Mouse (Mus musculus): ENCODE results near the gene Rars2. TPM values are rescaled to one million over a fixed set of nuclear protein-coding genes. Genes with fewer than 3 reads are reported as not detected.
A peak's percentile ranks its signal among the peaks of the same experiment; 100 is the strongest.
"Not testable (repeated sequence)": the region's sequence is repeated elsewhere in the genome, so short reads cannot be mapped to it uniquely, and the experiment has no call there.

The Rars2 gene
- polyA plus RNA-seq (2012; fragmentation: generic; extraction: Trizol): 15.4 TPM

- H3K79me2 ChIP-seq (ENCODE audit: control insufficient read depth, insufficient read depth): peaks cover 53% of the 10 kb centered on the region
- peaks cover 6% of the 10 kb centered on the region for H3K36me3 ChIP-seq (ENCODE audit: control insufficient read depth, insufficient read depth)
- H3K4me2 ChIP-seq (ENCODE audit: low read depth): peak within 1 kb of the TSS; percentile 95
- H3K27me3 ChIP-seq (ENCODE audit: control insufficient read depth, insufficient read depth, insufficient read length): no peaks in the 10 kb centered on the region
- peak within 1 kb of the TSS; percentile 96 for H3K4me3 ChIP-seq
- peak within 1 kb of the TSS; percentile 59 for H3ac ChIP-seq (ENCODE audit: control insufficient read depth, insufficient read length)
- no peak for TF ChIP-seq USF1 (IDR thresholded peaks at IDR 0.05; ENCODE audit: low read depth)
- no peak for TF ChIP-seq MAX (IDR thresholded peaks at IDR 0.05; ENCODE audit: low read depth)
- TF ChIP-seq POLR2AphosphoS2 (IDR thresholded peaks at IDR 0.05; ENCODE audit: insufficient read length, low read depth): peak; percentile 91
- TF ChIP-seq MYOD1 (IDR thresholded peaks at IDR 0.05; ENCODE audit: control insufficient read depth in 1 of 3, insufficient read length in 2 of 3, low read depth in 2 of 3): no peak
- no peak for TF ChIP-seq TCF12 (IDR thresholded peaks at IDR 0.05; ENCODE audit: insufficient read depth, poor library complexity, severe bottlenecking)
- TF ChIP-seq REST (IDR thresholded peaks at IDR 0.05; ENCODE audit: insufficient read depth, insufficient read length): no peak
- no peak for TF ChIP-seq TCF3 (IDR thresholded peaks at IDR 0.05; ENCODE audit: insufficient read length, low read depth)
- TF ChIP-seq E2F4 (IDR thresholded peaks at IDR 0.05; ENCODE audit: insufficient read depth): no peak
- peak; percentile 96 for TF ChIP-seq POLR2A (IDR thresholded peaks at IDR 0.05; ENCODE audit: insufficient read length, low read depth)
- no peak for TF ChIP-seq CEBPB (IDR thresholded peaks at IDR 0.05; ENCODE audit: insufficient read depth, poor library complexity, severe bottlenecking)
- no peak for TF ChIP-seq SRF (IDR thresholded peaks at IDR 0.05; ENCODE audit: control insufficient read depth, insufficient read length, low read depth)
- peak in 1 of 3 experiments; percentile 36 for TF ChIP-seq MYOG (IDR thresholded peaks at IDR 0.05; ENCODE audit: control insufficient read depth in 1 of 3, insufficient read depth in 1 of 3, insufficient read length in 2 of 3, low read depth in 2 of 3)
Measured at GRCm38 (mm10) chr4:34614630-34615094, at the start of gene Rars2, which contains the start of gene Orc3. Rars2 (plus strand) TSS chr4:34614957. Orc3 (minus strand) TSS chr4:34614944.

GRCm38 (mm10) chr4:34566226-34566625, 48.5 kb upstream of the Rars2 start:
- no peak overlapping the region for H3ac ChIP-seq (ENCODE audit: control insufficient read depth, insufficient read length)
- TF ChIP-seq MYOD1 (IDR thresholded peaks at IDR 0.05; ENCODE audit: control insufficient read depth in 1 of 3, insufficient read length in 2 of 3, low read depth in 2 of 3) (no peak), REST (IDR thresholded peaks at IDR 0.05; ENCODE audit: insufficient read depth, insufficient read length) (no peak), POLR2A (IDR thresholded peaks at IDR 0.05; ENCODE audit: insufficient read length, low read depth) (no peak), POLR2AphosphoS2 (IDR thresholded peaks at IDR 0.05; ENCODE audit: insufficient read length, low read depth) (no peak), CEBPB (IDR thresholded peaks at IDR 0.05; ENCODE audit: insufficient read depth, poor library complexity, severe bottlenecking) (no peak), MAX (IDR thresholded peaks at IDR 0.05; ENCODE audit: low read depth) (no peak), USF1 (IDR thresholded peaks at IDR 0.05; ENCODE audit: low read depth) (no peak), E2F4 (IDR thresholded peaks at IDR 0.05; ENCODE audit: insufficient read depth) (no peak), TCF12 (IDR thresholded peaks at IDR 0.05; ENCODE audit: insufficient read depth, poor library complexity, severe bottlenecking) (no peak), TCF3 (IDR thresholded peaks at IDR 0.05; ENCODE audit: insufficient read length, low read depth) (no peak), SRF (IDR thresholded peaks at IDR 0.05; ENCODE audit: control insufficient read depth, insufficient read length, low read depth) (no peak), MYOG (IDR thresholded peaks at IDR 0.05; ENCODE audit: control insufficient read depth in 1 of 3, insufficient read depth in 1 of 3, insufficient read length in 2 of 3, low read depth in 2 of 3) (no peak)
- no peaks in the 10 kb centered on the region for H3K27me3 ChIP-seq (ENCODE audit: control insufficient read depth, insufficient read depth, insufficient read length)
- no peak overlapping the region for H3K4me2 ChIP-seq (ENCODE audit: low read depth)
- peaks cover 49% of the 10 kb centered on the region for H3K79me2 ChIP-seq (ENCODE audit: control insufficient read depth, insufficient read depth)
- H3K36me3 ChIP-seq (ENCODE audit: control insufficient read depth, insufficient read depth): peaks cover 73% of the 10 kb centered on the region
- no peak overlapping the region for H3K4me3 ChIP-seq

GRCm38 (mm10) chr4:34572876-34573275, 41.9 kb upstream of the Rars2 start:
- no peaks in the 10 kb centered on the region for H3K27me3 ChIP-seq (ENCODE audit: control insufficient read depth, insufficient read depth, insufficient read length)
- no peak overlapping the region for H3K4me2 ChIP-seq (ENCODE audit: low read depth)
- no peak overlapping the region for H3K4me3 ChIP-seq
- H3K79me2 ChIP-seq (ENCODE audit: control insufficient read depth, insufficient read depth): peaks cover 8% of the 10 kb centered on the region
- no peak overlapping the region for H3ac ChIP-seq (ENCODE audit: control insufficient read depth, insufficient read length)
- H3K36me3 ChIP-seq (ENCODE audit: control insufficient read depth, insufficient read depth): peaks cover 81% of the 10 kb centered on the region
- TF ChIP-seq MYOD1 (IDR thresholded peaks at IDR 0.05; ENCODE audit: control insufficient read depth in 1 of 3, insufficient read length in 2 of 3, low read depth in 2 of 3) (no peak), POLR2AphosphoS2 (IDR thresholded peaks at IDR 0.05; ENCODE audit: insufficient read length, low read depth) (no peak), POLR2A (IDR thresholded peaks at IDR 0.05; ENCODE audit: insufficient read length, low read depth) (no peak), TCF12 (IDR thresholded peaks at IDR 0.05; ENCODE audit: insufficient read depth, poor library complexity, severe bottlenecking) (no peak), E2F4 (IDR thresholded peaks at IDR 0.05; ENCODE audit: insufficient read depth) (no peak), USF1 (IDR thresholded peaks at IDR 0.05; ENCODE audit: low read depth) (no peak), TCF3 (IDR thresholded peaks at IDR 0.05; ENCODE audit: insufficient read length, low read depth) (no peak), MYOG (IDR thresholded peaks at IDR 0.05; ENCODE audit: control insufficient read depth in 1 of 3, insufficient read depth in 1 of 3, insufficient read length in 2 of 3, low read depth in 2 of 3) (no peak), REST (IDR thresholded peaks at IDR 0.05; ENCODE audit: insufficient read depth, insufficient read length) (no peak), SRF (IDR thresholded peaks at IDR 0.05; ENCODE audit: control insufficient read depth, insufficient read length, low read depth) (no peak), CEBPB (IDR thresholded peaks at IDR 0.05; ENCODE audit: insufficient read depth, poor library complexity, severe bottlenecking) (no peak), MAX (IDR thresholded peaks at IDR 0.05; ENCODE audit: low read depth) (no peak)

GRCm38 (mm10) chr4:34577028-34577427, 37.7 kb upstream of the Rars2 start:
- no peaks in the 10 kb centered on the region for H3K27me3 ChIP-seq (ENCODE audit: control insufficient read depth, insufficient read depth, insufficient read length)
- H3K79me2 ChIP-seq (ENCODE audit: control insufficient read depth, insufficient read depth): no peaks in the 10 kb centered on the region
- H3ac ChIP-seq (ENCODE audit: control insufficient read depth, insufficient read length): no peak overlapping the region
- H3K4me2 ChIP-seq (ENCODE audit: low read depth): no peak overlapping the region
- H3K36me3 ChIP-seq (ENCODE audit: control insufficient read depth, insufficient read depth): peaks cover 53% of the 10 kb centered on the region
- no peak overlapping the region for H3K4me3 ChIP-seq
- TF ChIP-seq CEBPB (IDR thresholded peaks at IDR 0.05; ENCODE audit: insufficient read depth, poor library complexity, severe bottlenecking): no peak

GRCm38 (mm10) chr4:34579215-34579614, 35.5 kb upstream of the Rars2 start:
- H3K4me2 ChIP-seq (ENCODE audit: low read depth): no peak overlapping the region
- TF ChIP-seq REST (IDR thresholded peaks at IDR 0.05; ENCODE audit: insufficient read depth, insufficient read length) (no peak), E2F4 (IDR thresholded peaks at IDR 0.05; ENCODE audit: insufficient read depth) (no peak), POLR2AphosphoS2 (IDR thresholded peaks at IDR 0.05; ENCODE audit: insufficient read length, low read depth) (no peak), SRF (IDR thresholded peaks at IDR 0.05; ENCODE audit: control insufficient read depth, insufficient read length, low read depth) (no peak), POLR2A (IDR thresholded peaks at IDR 0.05; ENCODE audit: insufficient read length, low read depth) (no peak), MAX (IDR thresholded peaks at IDR 0.05; ENCODE audit: low read depth) (no peak), MYOD1 (IDR thresholded peaks at IDR 0.05; ENCODE audit: control insufficient read depth in 1 of 3, insufficient read length in 2 of 3, low read depth in 2 of 3) (no peak), MYOG (IDR thresholded peaks at IDR 0.05; ENCODE audit: control insufficient read depth in 1 of 3, insufficient read depth in 1 of 3, insufficient read length in 2 of 3, low read depth in 2 of 3) (no peak), TCF3 (IDR thresholded peaks at IDR 0.05; ENCODE audit: insufficient read length, low read depth) (no peak), TCF12 (IDR thresholded peaks at IDR 0.05; ENCODE audit: insufficient read depth, poor library complexity, severe bottlenecking) (no peak)

GRCm38 (mm10) chr4:34581489-34581888, 33.3 kb upstream of the Rars2 start:
- not testable (repeated sequence) for H3K4me2 ChIP-seq (ENCODE audit: low read depth); H3K4me3 ChIP-seq; H3K27me3 ChIP-seq (ENCODE audit: control insufficient read depth, insufficient read depth, insufficient read length); H3K79me2 ChIP-seq (ENCODE audit: control insufficient read depth, insufficient read depth); H3ac ChIP-seq (ENCODE audit: control insufficient read depth, insufficient read length)
- peaks cover 44% of the 10 kb centered on the region for H3K36me3 ChIP-seq (ENCODE audit: control insufficient read depth, insufficient read depth)

More at GRCm38 (mm10) chr4:34579215-34579614, 35.5 kb upstream of the Rars2 start:
- H3K79me2 ChIP-seq (ENCODE audit: control insufficient read depth, insufficient read depth): no peaks in the 10 kb centered on the region
- peaks cover 55% of the 10 kb centered on the region for H3K36me3 ChIP-seq (ENCODE audit: control insufficient read depth, insufficient read depth)
- H3K4me3 ChIP-seq: no peak overlapping the region
- no peak overlapping the region for H3ac ChIP-seq (ENCODE audit: control insufficient read depth, insufficient read length)
- H3K27me3 ChIP-seq (ENCODE audit: control insufficient read depth, insufficient read depth, insufficient read length): no peaks in the 10 kb centered on the region
